Mouse (Mus musculus) intestine, embryonic 14.5 days (tissue): Measurements from ENCODE around the gene Tmem100. TPM values are rescaled to one million over a fixed set of nuclear protein-coding genes. Genes with fewer than 3 reads are reported as not detected.

Source experiments
- ATAC-seq: fragments of 200-750 bp; cut with Nextera tagmentation; replicated peaks from 2 replicates; pipeline ENCODE4 v1.8.0; 2017; ENCODE audit warnings: low read depth, moderate number of reproducible peaks, moderate TSS enrichment, moderate library complexity; ENCODE audit not compliant: low FRiP score, low TSS enrichment
- DNase-seq: peaks from one replicate; pipeline ENCODE4 v3.0.0-alpha.2; 2018; ENCODE audit warnings: low spot score
- H3K27ac ChIP-seq: fragments of 300-500 bp; sonication (generic); 2 replicates; pipeline ENCODE4 v1.5.1; 2014; ENCODE audit warnings: low read depth, mild to moderate bottlenecking, control low read depth
- H3K27me3 ChIP-seq: fragments of 300-500 bp; sonication (generic); replicated peaks from 2 replicates; pipeline ENCODE4 v1.6.1; 2014; ENCODE audit warnings: low read length, control low read depth; ENCODE audit not compliant: control insufficient read depth, insufficient read depth
- H3K36me3 ChIP-seq: fragments of 300-500 bp; sonication (generic); 2 replicates; pipeline ENCODE4 v1.6.1; 2014; ENCODE audit warnings: low read length, control low read depth; ENCODE audit not compliant: control insufficient read depth, insufficient read depth
- H3K4me1 ChIP-seq: fragments of 300-500 bp; sonication (generic); replicated peaks from 2 replicates; pipeline ENCODE4 v1.6.1; 2014; ENCODE audit warnings: low read length, control low read depth, mixed read lengths; ENCODE audit not compliant: control insufficient read depth, insufficient read depth
- H3K4me2 ChIP-seq: fragments of 300-500 bp; sonication (generic); 2 replicates; pipeline ENCODE4 v1.6.1; 2014; ENCODE audit warnings: low read length
- H3K4me3 ChIP-seq: fragments of 300-500 bp; sonication (generic); 2 replicates; pipeline ENCODE4 v1.5.1; 2014; ENCODE audit warnings: low read depth, low read length, control low read depth, mixed read lengths
- H3K9ac ChIP-seq: fragments of 300-500 bp; sonication (generic); 2 replicates; pipeline ENCODE4 v1.6.1; 2014; ENCODE audit warnings: mild to moderate bottlenecking, low read length
- H3K9me3 ChIP-seq: fragments of 300-500 bp; sonication (generic); 2 replicates; pipeline ENCODE4 v1.6.1; 2016; ENCODE audit warnings: low read length, control low read depth; ENCODE audit not compliant: control insufficient read depth
- WGBS: fragments of 180-500 bp; shearing (Covaris S2); extraction: QIAGEN DNeasy Blood & Tissue Kit; methylation state at CpG from one replicate; pipeline ENCODE4 v1.1.7; 2014; 5-methylcytosine and 5-hydroxymethylcytosine counted together
- polyA plus RNA-seq: library from polyadenylated mRNA; unstranded; fragments of >200 nt; fragmentation: Nextera tagmentation; extraction: Ambion mirVana; gene quantifications from 2 replicates; pipeline ENCODE4 v1.2.1, GENCODE M21; 2014

Tmem100 gene
- polyA plus RNA-seq, 1 experiment from 2014 or later, result 17.3 TPM

GRCm38 (mm10) chr11:89995596-89995995 is 34.6 kb upstream of the Tmem100 start:
- ATAC-seq, result no peak
- WGBS, result 89% methylated on average over 5 of the region's 5 CpGs
- Histone ChIP-seq H3K9me3 (no peaks in the 10 kb centered on the region), H3K4me3 (no peak overlapping the region), H3K4me2 (no peak overlapping the region), H3K27me3 (no peaks in the 10 kb centered on the region), H3K4me1 (peaks cover 8% of the 10 kb centered on the region; the same call in 1 of the 2 replicates), H3K9ac (no peak overlapping the region), H3K27ac (no peak overlapping the region), H3K36me3 (no peaks in the 10 kb centered on the region)
- DNase-seq, result no peak

- Histone ChIP-seq H3K4me2 (no peak overlapping the region), H3K27me3 (no peaks in the 10 kb centered on the region), H3K27ac (no peak overlapping the region), H3K9ac (no peak overlapping the region), H3K36me3 (no peaks in the 10 kb centered on the region), H3K4me3 (no peak overlapping the region), H3K4me1 (peaks cover 8% of the 10 kb centered on the region; the same call in 1 of the 2 replicates), H3K9me3 (no peaks in the 10 kb centered on the region)
- ATAC-seq, result no peak
- 90% methylated on average over 4 of the region's 4 CpGs for WGBS
- no peak for DNase-seq
These were observed 33.7 kb upstream of the Tmem100 start for GRCm38 (mm10) chr11:89996406-89996805.

GRCm38 (mm10) chr11:89996856-89997255 is 33.3 kb upstream of the Tmem100 start:
- Histone ChIP-seq H3K9me3 (no peaks in the 10 kb centered on the region), H3K4me2 (no peak overlapping the region), H3K4me3 (no peak overlapping the region), H3K27ac (no peak overlapping the region), H3K27me3 (no peaks in the 10 kb centered on the region), H3K9ac (no peak overlapping the region), H3K36me3 (no peaks in the 10 kb centered on the region), H3K4me1 (peaks cover 8% of the 10 kb centered on the region; the same call in 1 of the 2 replicates)
- ATAC-seq (peak; percentile 59; the same call in 1 of the 2 replicates), DNase-seq (no peak)
- 74% methylated on average over 7 of the region's 7 CpGs for WGBS

- DNase-seq (no peak), ATAC-seq (no peak)
- Histone ChIP-seq H3K9me3 (no peaks in the 10 kb centered on the region), H3K36me3 (no peaks in the 10 kb centered on the region), H3K27me3 (no peaks in the 10 kb centered on the region), H3K4me3 (no peak overlapping the region), H3K9ac (no peak overlapping the region), H3K4me1 (peaks cover 9% of the 10 kb centered on the region; the same call in 1 of the 2 replicates), H3K27ac (no peak overlapping the region), H3K4me2 (no peak overlapping the region)
- 90% methylated on average over 18 of the region's 18 CpGs for WGBS
These were observed 31.0 kb upstream of the Tmem100 start for GRCm38 (mm10) chr11:89998996-89999770.

- H3K4me1 ChIP-seq, result 0 out of 2 replicates have a peak, but pooled peaks cover 5% of the 10 kb centered on the region
- H3K27ac ChIP-seq, result no peak overlapping the region
- H3K4me3 ChIP-seq, result no peak overlapping the region
- H3K27me3 ChIP-seq, result no peaks in the 10 kb centered on the region
- no peak for DNase-seq
- H3K36me3 ChIP-seq, result no peaks in the 10 kb centered on the region
- no peaks in the 10 kb centered on the region for H3K9me3 ChIP-seq
- no peak for ATAC-seq
- H3K4me2 ChIP-seq, result no peak overlapping the region
- 90% methylated on average over 4 of the region's 4 CpGs for WGBS
- no peak overlapping the region for H3K9ac ChIP-seq
These were observed 29.5 kb upstream of the Tmem100 start for GRCm38 (mm10) chr11:90000666-90001065.

- H3K4me1 ChIP-seq, result 0 out of 2 replicates have a peak, but pooled peaks cover 5% of the 10 kb centered on the region
- H3K36me3 ChIP-seq, result no peaks in the 10 kb centered on the region
- H3K9me3 ChIP-seq, result no peaks in the 10 kb centered on the region
- peak overlapping the region; percentile 36; the same call in 1 of the 2 replicates for H3K4me3 ChIP-seq
- peak overlapping the region; percentile 73 for H3K4me2 ChIP-seq
- H3K27me3 ChIP-seq, result no peaks in the 10 kb centered on the region
- 84% methylated on average over 10 of the region's 10 CpGs for WGBS
- ATAC-seq, result no peak
- no peak overlapping the region for H3K27ac ChIP-seq
- no peak for DNase-seq
- peak overlapping the region; percentile 47; the same call in 1 of the 2 replicates for H3K9ac ChIP-seq
These were observed 28.5 kb upstream of the Tmem100 start for GRCm38 (mm10) chr11:90001396-90002230.

GRCm38 (mm10) chr11:90002231-90002986 is 27.7 kb upstream of the Tmem100 start, which contains the start of gene Pctp:
Pctp (minus strand) TSS chr11:90002894.
- Histone ChIP-seq H3K4me1 (0 out of 2 replicates have a peak, but pooled peaks cover 5% of the 10 kb centered on the region), H3K36me3 (no peaks in the 10 kb centered on the region), H3K27ac (no peak within 1 kb of the TSS), H3K4me3 (peak within 1 kb of the TSS; percentile 36), H3K27me3 (no peaks in the 10 kb centered on the region), H3K4me2 (peak within 1 kb of the TSS; percentile 73), H3K9ac (peak within 1 kb of the TSS; percentile 47), H3K9me3 (no peaks in the 10 kb centered on the region)
- 8% methylated on average over 35 of the region's 35 CpGs for WGBS
- ATAC-seq, result peak; percentile 97
- DNase-seq, result peak; percentile 86

GRCm38 (mm10) chr11:90002987-90003348 is 27.2 kb upstream of the Tmem100 start:
- no peak overlapping the region for H3K27ac ChIP-seq
- 12% methylated on average over 8 of the region's 8 CpGs for WGBS
- H3K4me1 ChIP-seq, result peaks cover 9% of the 10 kb centered on the region; the same call in 1 of the 2 replicates
- no peaks in the 10 kb centered on the region for H3K27me3 ChIP-seq
- DNase-seq (no peak), ATAC-seq (no peak; the same call in 1 of the 2 replicates)
- H3K4me2 ChIP-seq, result peak overlapping the region; percentile 73
- H3K9ac ChIP-seq, result peak overlapping the region; percentile 47; the same call in 1 of the 2 replicates
- no peaks in the 10 kb centered on the region for H3K36me3 ChIP-seq
- H3K4me3 ChIP-seq, result peak overlapping the region; percentile 36
- no peaks in the 10 kb centered on the region for H3K9me3 ChIP-seq
